Mouse (Mus musculus) testis, adult 2 months (tissue): ENCODE data around the gene Snd1. TPM values are rescaled to one million over a fixed set of nuclear protein-coding genes. Genes with fewer than 3 reads are reported as not detected.

ENCODE experiments used
- H3K27ac ChIP-seq: fragments of 200-500 bp; 2 replicates; pipeline ENCODE4 v1.5.1; 2012; ENCODE audit warnings: low read depth, low read length; ENCODE audit not compliant: control insufficient read depth, insufficient read depth
- H3K27me3 ChIP-seq: fragments of 200-500 bp; 2 replicates; pipeline ENCODE4 v1.6.1; 2012; ENCODE audit warnings: mild to moderate bottlenecking, low read length, moderate library complexity; ENCODE audit not compliant: control insufficient read depth, insufficient read depth
- H3K36me3 ChIP-seq: fragments of 200-500 bp; 2 replicates; pipeline ENCODE4 v1.6.1; 2012; ENCODE audit warnings: mild to moderate bottlenecking, low read length; ENCODE audit not compliant: control insufficient read depth, insufficient read depth
- H3K4me1 ChIP-seq: fragments of 200-500 bp; 2 replicates; pipeline ENCODE4 v1.6.1; 2012; ENCODE audit warnings: low read length; ENCODE audit not compliant: control insufficient read depth, insufficient read depth
- H3K4me3 ChIP-seq: fragments of 200-500 bp; 2 replicates; pipeline ENCODE4 v1.5.1; 2012; ENCODE audit warnings: low read depth, mild to moderate bottlenecking, low read length, moderate library complexity, mixed read lengths; ENCODE audit not compliant: control insufficient read depth
- CTCF ChIP-seq: fragments of 200-500 bp; IDR thresholded peaks from 2 replicates; pipeline ENCODE4 v1.5.1; 2012; ENCODE audit warnings: low read depth, mild to moderate bottlenecking, inconsistent platforms, low read length, moderate library complexity; ENCODE audit not compliant: control insufficient read depth, insufficient read depth, insufficient replicate concordance
- POLR2A ChIP-seq: fragments of 200-500 bp; IDR thresholded peaks from 2 replicates; pipeline ENCODE4 v1.6.1; 2012; ENCODE audit warnings: low read depth, mild to moderate bottlenecking, inconsistent platforms, low read length, moderate library complexity; ENCODE audit not compliant: control insufficient read depth
- polyA plus RNA-seq: library from polyadenylated mRNA; depleted of rRNA; stranded (reverse); fragments of >200 nt; gene quantifications from 2 replicates; pipeline ENCODE4 v1.2.3, GENCODE M21; 2012

The Snd1 gene
- polyA plus RNA-seq, 1 experiment, result 11.4 TPM

DNA sequence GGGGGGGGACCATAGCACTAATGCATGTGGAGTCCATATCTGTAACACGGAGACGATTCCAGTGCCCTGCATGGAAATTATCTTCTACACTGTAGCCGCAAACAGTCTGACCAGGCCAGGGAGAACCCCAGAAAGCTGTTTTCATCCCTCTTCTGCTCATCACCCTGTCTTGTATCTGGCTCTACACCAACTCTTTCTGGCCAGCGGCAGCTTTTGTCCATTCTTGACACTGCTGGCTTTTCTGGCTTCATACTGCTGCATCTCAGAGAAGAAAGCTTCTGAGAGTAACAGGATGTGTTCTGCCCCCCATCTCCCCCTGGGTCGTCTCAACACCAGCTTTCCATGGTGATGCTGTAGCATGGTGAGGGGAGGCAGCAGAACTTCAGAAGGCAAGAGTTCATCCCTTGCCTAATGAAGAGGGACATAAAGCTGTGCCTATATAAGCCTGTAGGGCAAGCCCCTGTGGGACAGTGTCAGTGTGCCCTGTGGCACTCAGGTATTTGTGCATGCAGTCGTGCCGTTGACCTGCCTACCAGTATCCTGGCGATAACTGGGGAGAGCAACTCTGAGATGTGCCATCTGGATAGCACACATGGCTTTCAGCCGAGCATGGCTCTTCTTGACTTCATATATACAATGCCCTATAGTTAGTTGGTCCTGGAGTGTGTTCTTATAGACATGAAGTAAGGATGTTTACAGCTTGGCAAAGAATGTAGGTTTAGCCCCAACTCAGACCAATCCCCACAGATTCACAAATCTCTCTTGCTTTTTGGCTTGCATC lies 245.6 kb downstream of the Snd1 start:
- TF ChIP-seq CTCF (no peak), POLR2A (no peak)

DNA sequence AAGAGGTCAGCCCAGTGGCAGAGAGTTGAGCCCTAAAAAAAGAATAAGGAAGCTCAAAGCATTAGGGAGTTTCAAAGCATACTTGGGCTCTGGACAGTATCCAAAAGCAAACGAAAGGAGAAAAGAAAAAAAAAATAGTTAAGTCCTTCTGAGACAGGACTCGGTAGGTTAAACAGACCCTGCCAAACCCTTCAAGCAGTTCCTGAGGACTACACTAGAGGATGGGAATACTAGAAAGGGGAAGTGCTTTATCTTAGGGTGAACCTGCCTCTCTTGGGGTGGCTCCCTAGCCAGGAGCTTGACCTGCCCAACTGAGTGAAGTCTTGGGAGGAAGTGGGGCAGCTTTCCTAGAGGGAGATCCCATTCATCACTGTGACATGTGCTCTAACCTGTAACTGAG lies 248.1 kb downstream of the Snd1 start:
- Histone ChIP-seq H3K27ac (no peak overlapping the region), H3K36me3 (no peaks in the 10 kb centered on the region), H3K4me3 (no peak overlapping the region), H3K27me3 (no peaks in the 10 kb centered on the region), H3K4me1 (peaks cover 3% of the 10 kb centered on the region; the same call in 1 of the 2 replicates)
- TF ChIP-seq CTCF (no peak), POLR2A (no peak)

More for the DNA sequence above, 245.6 kb downstream of the Snd1 start:
- Histone ChIP-seq H3K4me3 (no peak overlapping the region), H3K36me3 (no peaks in the 10 kb centered on the region), H3K4me1 (peaks cover 3% of the 10 kb centered on the region; the same call in 1 of the 2 replicates), H3K27me3 (no peaks in the 10 kb centered on the region), H3K27ac (no peak overlapping the region)

DNA sequence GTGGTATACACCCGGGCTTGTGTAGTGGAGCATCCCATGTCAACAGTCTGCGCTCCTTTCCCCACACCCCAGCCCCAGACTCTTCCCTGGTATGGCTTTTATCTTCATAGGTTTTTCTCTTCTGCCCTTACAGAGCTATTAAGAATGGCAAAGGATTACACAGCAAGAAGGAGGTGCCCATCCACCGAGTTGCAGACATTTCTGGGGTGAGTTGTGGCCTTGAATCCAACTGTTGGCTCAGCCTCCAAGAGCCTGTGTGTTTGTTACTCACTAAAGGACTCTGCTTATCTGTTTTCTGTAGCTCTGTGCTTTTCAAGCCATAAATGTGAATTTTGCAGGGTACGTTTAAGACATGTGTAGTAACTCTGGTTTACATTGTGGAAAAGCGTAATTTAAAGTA lies 249.8 kb downstream of the Snd1 start:
- Histone ChIP-seq H3K4me1 (peaks cover 3% of the 10 kb centered on the region; the same call in 1 of the 2 replicates), H3K36me3 (no peaks in the 10 kb centered on the region), H3K27me3 (no peaks in the 10 kb centered on the region), H3K27ac (no peak overlapping the region), H3K4me3 (no peak overlapping the region)
- TF ChIP-seq CTCF (no peak), POLR2A (no peak)

DNA sequence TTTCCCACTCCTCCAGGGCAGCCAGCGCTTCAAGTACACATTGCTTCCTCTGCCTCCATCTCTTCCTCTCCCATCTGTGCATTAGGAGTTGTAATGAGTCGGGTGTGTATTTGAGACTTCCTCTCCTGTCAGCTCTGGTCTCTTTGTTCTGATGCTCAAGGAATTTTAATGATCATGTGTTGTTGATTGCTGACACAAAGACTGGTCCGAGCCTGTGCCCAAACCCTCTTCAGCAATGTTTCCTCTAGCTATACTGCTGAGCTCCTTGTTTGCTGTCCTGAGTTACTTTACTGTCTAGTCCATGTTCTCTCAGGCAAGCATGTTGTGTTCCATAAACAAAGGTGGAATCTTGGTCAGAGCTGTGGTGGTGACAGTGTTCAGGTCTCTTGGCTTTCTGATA lies 254.3 kb downstream of the Snd1 start:
- no peak overlapping the region for H3K4me3 ChIP-seq
- H3K27me3 ChIP-seq, result no peaks in the 10 kb centered on the region
- peaks cover 3% of the 10 kb centered on the region; the same call in 1 of the 2 replicates for H3K4me1 ChIP-seq
- TF ChIP-seq POLR2A (no peak), CTCF (no peak)
- H3K27ac ChIP-seq, result no peak overlapping the region
- H3K36me3 ChIP-seq, result no peaks in the 10 kb centered on the region

DNA sequence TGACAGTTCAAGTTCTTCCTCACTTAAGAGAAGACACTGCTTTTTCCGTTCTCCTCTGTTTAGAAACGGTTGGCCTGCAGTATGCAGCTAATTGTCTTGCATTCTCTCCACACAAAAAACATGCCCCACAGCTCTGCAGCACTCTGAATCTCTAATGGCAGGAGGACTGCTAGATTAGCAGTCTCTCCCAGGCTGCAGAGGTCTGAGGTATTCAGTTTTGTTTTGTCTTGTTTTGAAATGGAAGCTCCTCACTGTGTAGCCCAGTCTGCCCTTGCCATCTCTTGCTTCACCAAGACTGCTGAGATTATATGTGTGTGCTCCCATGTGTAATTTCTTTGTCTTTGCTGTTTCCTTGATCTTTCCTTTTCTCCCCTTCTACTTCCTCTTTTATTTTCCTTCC lies 254.7 kb downstream of the Snd1 start:
- Histone ChIP-seq H3K4me3 (no peak overlapping the region), H3K27ac (no peak overlapping the region), H3K36me3 (no peaks in the 10 kb centered on the region), H3K27me3 (no peaks in the 10 kb centered on the region), H3K4me1 (peaks cover 1% of the 10 kb centered on the region; the same call in 1 of the 2 replicates)
- TF ChIP-seq CTCF, result no peak
- no peak for TF ChIP-seq POLR2A

DNA sequence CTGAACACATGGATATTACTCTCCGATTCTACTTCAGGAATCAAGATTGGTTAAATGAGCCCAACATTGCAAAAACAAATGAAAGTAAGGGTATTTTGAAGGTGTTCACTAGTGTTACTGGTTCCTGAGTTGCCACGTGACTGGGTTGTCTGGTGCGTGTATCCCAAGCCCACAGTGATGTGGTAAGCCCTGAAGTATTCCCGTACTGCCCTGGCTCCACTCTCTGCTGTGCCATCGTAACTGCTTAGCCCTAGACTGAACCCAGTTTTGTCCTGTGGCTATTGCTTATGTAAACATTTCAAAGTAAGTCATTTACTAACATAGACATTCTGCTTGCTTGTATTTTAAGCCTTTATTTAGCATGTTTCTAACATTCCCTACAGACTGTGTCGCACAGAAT lies 256.3 kb downstream of the Snd1 start:
- Histone ChIP-seq H3K27ac (no peak overlapping the region), H3K4me1 (no peaks in the 10 kb centered on the region), H3K27me3 (no peaks in the 10 kb centered on the region), H3K36me3 (no peaks in the 10 kb centered on the region), H3K4me3 (no peak overlapping the region)
- TF ChIP-seq POLR2A, result no peak
- no peak for TF ChIP-seq CTCF

DNA sequence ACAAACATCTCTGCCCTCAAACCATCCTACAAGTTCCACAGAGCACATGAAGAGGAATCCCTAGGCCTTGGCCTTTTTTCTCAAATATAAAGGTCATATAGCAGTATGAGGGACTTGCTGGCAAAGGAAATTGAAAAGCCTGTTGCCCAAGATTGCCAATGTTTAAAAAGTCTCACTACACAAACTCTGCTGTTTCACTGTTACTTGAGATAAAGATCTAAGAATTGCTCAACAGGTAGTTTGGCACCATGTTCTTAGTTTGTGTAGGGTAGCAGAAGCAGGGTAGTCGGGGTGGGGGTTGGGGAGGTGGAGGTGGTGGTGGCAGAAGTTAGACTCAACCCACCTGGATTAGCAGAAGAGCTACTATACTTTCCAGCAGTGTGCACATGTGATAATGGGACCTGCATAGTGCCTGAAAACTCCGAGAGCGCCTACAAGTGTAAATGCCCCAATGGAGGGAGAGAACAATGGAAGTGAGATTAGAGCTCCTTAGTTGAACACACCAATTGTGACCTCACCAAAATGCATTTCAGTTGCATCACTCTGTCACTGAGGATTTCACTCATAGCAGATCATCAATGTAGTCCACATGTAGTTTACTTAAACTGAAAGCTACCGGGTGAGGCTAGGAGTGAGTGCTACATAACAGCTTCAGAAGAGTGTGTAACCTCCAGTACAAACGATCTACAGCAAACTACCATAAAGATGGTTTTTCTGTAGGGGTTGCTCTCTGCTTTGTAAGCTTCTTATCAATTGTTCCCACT lies 259.1 kb downstream of the Snd1 start:
- H3K27ac ChIP-seq, result no peak overlapping the region
- TF ChIP-seq POLR2A, result no peak
- TF ChIP-seq CTCF, result no peak
- no peak overlapping the region for H3K4me3 ChIP-seq

More for the DNA sequence above, 259.1 kb downstream of the Snd1 start:
- Histone ChIP-seq H3K36me3 (no peaks in the 10 kb centered on the region), H3K4me1 (no peaks in the 10 kb centered on the region), H3K27me3 (no peaks in the 10 kb centered on the region)
